Mouse (Mus musculus) ES-E14 (cell line): ENCODE measurements around the gene Tshz2. TPM values are rescaled to one million over a fixed set of nuclear protein-coding genes. Genes with fewer than 3 reads are reported as not detected.

ENCODE experiments used
- DNase-seq: peaks from one replicate; pipeline ENCODE4 v3.0.0-alpha.2; 2013; ENCODE audit warnings: low read depth, low spot score
- H3K27ac ChIP-seq: 2 replicates; pipeline ENCODE4 v1.5.1; 2012; ENCODE audit warnings: low read depth, mild to moderate bottlenecking, low read length, moderate library complexity, mixed read lengths; ENCODE audit not compliant: poor library complexity, insufficient read depth, severe bottlenecking
- H3K36me3 ChIP-seq: 2 replicates; pipeline ENCODE4 v1.6.1; 2012; ENCODE audit warnings: mild to moderate bottlenecking, low read length, moderate library complexity, mixed read lengths; ENCODE audit not compliant: control insufficient read depth, poor library complexity, insufficient read depth, severe bottlenecking
- H3K4me1 ChIP-seq, 2 experiments: fragments of 150-350 bp in 1 of 2; sonication (generic) in 1 of 2; 2 replicates each; pipeline ENCODE4 v1.6.1; 2012; ENCODE audit warnings: low read length in 2 of 2, mild to moderate bottlenecking in 1 of 2, mixed read lengths in 1 of 2; ENCODE audit not compliant: control insufficient read depth in 2 of 2, insufficient read depth in 2 of 2, poor library complexity in 1 of 2
- H3K4me3 ChIP-seq, 2 experiments: fragments of 150-350 bp in 1 of 2; sonication (generic) in 1 of 2; 2 replicates each; pipeline ENCODE4 v1.5.1; 2012; ENCODE audit warnings: low read length in 2 of 2, low read depth in 1 of 2, mild to moderate bottlenecking in 1 of 2, mixed read lengths in 1 of 2; ENCODE audit not compliant: insufficient read depth in 1 of 2, poor library complexity in 1 of 2, severe bottlenecking in 1 of 2
- H3K9ac ChIP-seq: 2 replicates; pipeline ENCODE4 v1.6.1; 2012; ENCODE audit warnings: low read depth, mild to moderate bottlenecking, low read length, mixed read lengths; ENCODE audit not compliant: poor library complexity, insufficient read depth, severe bottlenecking
- H3K9me3 ChIP-seq: fragments of 150-350 bp; sonication (generic); 2 replicates; pipeline ENCODE4 v1.6.1; 2012; ENCODE audit warnings: low read depth, mild to moderate bottlenecking, low read length; ENCODE audit not compliant: control insufficient read depth, insufficient read depth
- CHD2 ChIP-seq: IDR thresholded peaks from 2 replicates; pipeline ENCODE4 v1.6.1; 2014; ENCODE audit warnings: mild to moderate bottlenecking, low read depth, low read length, inconsistent platforms
- HCFC1 ChIP-seq: IDR thresholded peaks from 2 replicates; pipeline ENCODE4 v1.6.1; 2012; ENCODE audit warnings: low read length, inconsistent platforms, borderline replicate concordance; ENCODE audit not compliant: insufficient read depth
- MAFK ChIP-seq: IDR thresholded peaks from 2 replicates; pipeline ENCODE4 v1.6.1; 2014; ENCODE audit warnings: mild to moderate bottlenecking, low read depth, low read length, inconsistent platforms; ENCODE audit not compliant: insufficient read depth
- ZC3H11A ChIP-seq: IDR thresholded peaks from 2 replicates; pipeline ENCODE4 v1.6.1; 2012; ENCODE audit warnings: low read depth, mild to moderate bottlenecking, inconsistent platforms, low read length, borderline replicate concordance
- ZNF384 ChIP-seq: IDR thresholded peaks from 2 replicates; pipeline ENCODE4 v1.6.1; 2012; ENCODE audit warnings: low read depth, low read length, inconsistent platforms
- in situ Hi-C, 2 experiments: fragments of 600-800 bp; cut with MboI; formaldehyde crosslinking; loops; one replicate each; pipeline ENCODE4 v1.15.1; 2025; ENCODE audit warnings: low sequenced_read_pairs in 2 of 2, inconsistent platforms in 1 of 2; ENCODE audit not compliant: unreplicated experiment in 2 of 2
- total RNA-seq: library from RNA; depleted of rRNA; stranded (reverse); fragments of 300-350 nt; gene quantifications from 2 replicates; pipeline ENCODE4 v1.2.3, GENCODE M21; 2012; rRNA removed

Tshz2 gene
- total RNA-seq, 1 experiment: 0.27 TPM

DNA sequence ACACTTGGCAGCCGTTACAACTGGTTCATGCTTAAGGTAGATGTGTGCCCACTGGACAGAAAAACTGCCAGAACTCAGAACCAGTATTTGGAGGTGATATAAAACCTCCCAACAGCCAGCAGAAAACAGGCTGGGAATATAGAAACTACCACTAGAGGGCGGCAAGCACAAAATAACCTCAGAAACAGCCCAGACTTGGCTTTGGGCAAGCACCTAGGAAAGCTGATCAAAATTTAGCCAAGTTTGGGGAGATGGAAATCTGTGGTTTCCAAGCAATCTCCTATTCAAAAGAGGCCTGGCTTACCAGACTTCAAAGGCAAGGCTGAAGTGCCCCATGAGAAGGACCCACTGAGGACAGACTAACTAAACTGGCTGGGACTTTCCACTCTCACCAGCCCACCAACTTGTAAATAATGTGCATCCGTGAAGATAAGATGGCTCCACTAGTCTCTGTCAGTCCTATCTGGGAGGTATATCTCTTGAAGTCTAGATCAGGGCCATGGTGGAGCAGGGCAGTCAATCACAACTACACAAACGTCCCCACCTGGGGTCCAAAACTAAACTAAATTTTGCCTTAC lies 484.0 kb downstream of the Tshz2 start:
- Histone ChIP-seq H3K9ac (no peak overlapping the region), H3K4me1 (peaks cover 0 to 10% of the 10 kb centered on the region in 2 experiments; a peak in 1 of 4 replicates), H3K4me3 (no peak overlapping the region), H3K9me3 (no peaks in the 10 kb centered on the region), H3K36me3 (peaks cover 69% of the 10 kb centered on the region), H3K27ac (no peak overlapping the region)
- in situ Hi-C loops: no loop called here
- peak; percentile 64; the same call in 1 of the 2 replicates for TF ChIP-seq ZC3H11A
- TF ChIP-seq MAFK: no peak
- peak; percentile 68 for DNase-seq

DNA sequence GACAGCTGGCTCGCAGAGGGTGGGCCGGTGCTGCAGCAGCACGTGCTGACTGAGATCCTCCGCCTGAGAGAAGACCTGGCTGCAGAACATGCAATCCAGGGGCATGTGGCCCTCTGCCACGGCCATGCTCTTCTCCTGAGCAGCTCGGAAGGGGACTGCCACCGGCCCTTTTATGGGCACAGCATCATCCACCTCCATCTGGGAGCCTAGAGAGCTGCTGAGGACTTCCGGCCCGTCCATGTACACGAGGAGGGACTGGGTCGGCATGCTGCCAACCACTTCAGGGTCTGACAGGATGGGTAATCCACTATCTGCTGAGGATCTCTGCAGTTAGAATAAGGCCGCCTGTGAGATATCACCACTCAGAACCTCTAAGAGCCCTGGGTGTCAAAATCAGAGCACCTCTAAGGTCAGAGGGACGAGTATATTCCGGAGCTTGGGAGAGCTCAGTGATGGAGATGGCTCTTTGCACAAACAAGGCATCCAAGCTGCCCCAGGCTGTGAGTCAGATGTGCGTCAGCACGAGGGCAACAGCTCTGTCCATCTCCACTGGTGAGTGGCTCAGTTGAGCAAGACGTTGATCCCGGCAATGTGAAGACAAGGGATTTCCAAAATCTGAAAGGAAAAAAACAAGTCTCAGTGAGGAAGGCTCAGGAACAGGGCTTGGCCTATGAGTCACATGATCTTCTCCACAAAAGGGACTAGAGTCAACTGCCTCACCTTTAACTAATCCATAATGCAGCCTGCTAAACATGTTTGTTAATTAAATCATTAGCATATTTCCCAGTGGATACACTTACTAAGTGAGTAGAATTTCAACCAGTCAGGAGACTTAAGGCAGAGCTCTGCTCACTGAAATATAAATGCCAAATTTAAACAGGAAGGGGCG lies 487.6 kb downstream of the Tshz2 start:
- H3K36me3 ChIP-seq: peaks cover 50% of the 10 kb centered on the region
- H3K27ac ChIP-seq: no peak overlapping the region
- in situ Hi-C loops: no loop called here
- no peak overlapping the region for H3K9ac ChIP-seq
- no peak overlapping the region for H3K4me3 ChIP-seq
- DNase-seq: no peak
- H3K9me3 ChIP-seq: no peaks in the 10 kb centered on the region
- H3K4me1 ChIP-seq: peaks cover 5 to 11% of the 10 kb centered on the region in 2 experiments; a peak in 2 of 4 replicates
- no peak for TF ChIP-seq ZNF384
- no peak for TF ChIP-seq ZC3H11A
- TF ChIP-seq CHD2: no peak
- no peak for TF ChIP-seq HCFC1
- TF ChIP-seq MAFK: no peak

Other genes with a start within 250 kb of the Tshz2 start
- not detected in 2 replicates for gene Gm11011, start 45.3 kb upstream of the Tshz2 start, total RNA-seq